Mouse (Mus musculus) forebrain, embryonic 13.5 days (tissue): Measurements from ENCODE around the gene Anapc15-ps. TPM values are rescaled to one million over a fixed set of nuclear protein-coding genes. Genes with fewer than 3 reads are reported as not detected.

Source experiments
- ATAC-seq: fragments of 200-750 bp; cut with Nextera tagmentation; 2 replicates; pipeline ENCODE4 v1.8.0; 2017
- H3K27ac ChIP-seq: fragments of 300-500 bp; sonication (generic); 2 replicates; pipeline ENCODE4 v1.5.1; 2015; ENCODE audit warnings: inconsistent platforms, mild to moderate bottlenecking, moderate library complexity
- H3K27me3 ChIP-seq: fragments of 300-500 bp; sonication (generic); 2 replicates; pipeline ENCODE4 v1.6.1; 2015; ENCODE audit warnings: mild to moderate bottlenecking, inconsistent platforms
- H3K36me3 ChIP-seq: fragments of 300-500 bp; sonication (generic); 2 replicates; pipeline ENCODE4 v1.6.1; 2015; ENCODE audit warnings: mild to moderate bottlenecking, inconsistent platforms; ENCODE audit not compliant: poor library complexity, severe bottlenecking
- H3K4me1 ChIP-seq: fragments of 300-500 bp; sonication (generic); 2 replicates; pipeline ENCODE4 v1.6.1; 2015; ENCODE audit warnings: inconsistent platforms
- H3K4me2 ChIP-seq: fragments of 300-500 bp; sonication (generic); 2 replicates; pipeline ENCODE4 v1.6.1; 2015; ENCODE audit warnings: inconsistent platforms, mild to moderate bottlenecking, moderate library complexity
- H3K4me3 ChIP-seq: fragments of 300-500 bp; sonication (generic); 2 replicates; pipeline ENCODE4 v1.5.1; 2015; ENCODE audit warnings: mild to moderate bottlenecking, inconsistent platforms
- H3K9ac ChIP-seq: fragments of 300-500 bp; sonication (generic); 2 replicates; pipeline ENCODE4 v1.6.1; 2015; ENCODE audit warnings: mild to moderate bottlenecking, inconsistent platforms
- H3K9me3 ChIP-seq: fragments of 300-500 bp; sonication (generic); replicated peaks from 2 replicates; pipeline ENCODE4 v1.6.1; 2016; ENCODE audit warnings: inconsistent platforms
- WGBS: fragments of 180-500 bp; shearing (Covaris S2); methylation state at CpG from one replicate; pipeline ENCODE4 v1.1.7; 2015; 5-methylcytosine and 5-hydroxymethylcytosine counted together
- polyA plus RNA-seq: library from polyadenylated mRNA; unstranded; fragments of >200 nt; fragmentation: Nextera tagmentation; extraction: Ambion mirVana; gene quantifications from 2 replicates; pipeline ENCODE4 v1.2.1, GENCODE M21; 2015

Anapc15-ps gene
- polyA plus RNA-seq, 1 experiment from 2014 or later: not detected

DNA sequence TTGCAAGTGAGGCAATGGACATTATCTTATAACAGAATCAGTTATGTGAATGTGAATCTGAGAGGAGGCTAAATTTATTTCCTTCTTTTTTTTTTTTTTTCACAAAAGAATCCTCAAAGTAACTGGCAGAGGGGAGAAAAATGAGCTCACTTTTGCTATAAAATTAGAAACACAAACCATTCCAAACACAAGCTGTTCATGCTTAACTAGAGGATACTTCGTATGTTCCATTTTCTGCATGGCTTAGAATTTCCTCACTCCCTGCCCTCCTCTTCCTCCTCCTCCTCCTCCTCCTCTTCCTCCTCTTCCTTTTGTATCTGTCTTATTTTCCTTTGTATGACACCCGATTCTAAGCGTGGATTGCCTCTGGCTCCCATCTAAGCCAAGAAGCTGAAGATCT lies 32.5 kb upstream of the Anapc15-ps start:
- Histone ChIP-seq H3K4me3 (no peak overlapping the region), H3K27me3 (no peaks in the 10 kb centered on the region), H3K9me3 (no peaks in the 10 kb centered on the region), H3K4me1 (peaks cover 6% of the 10 kb centered on the region), H3K27ac (no peak overlapping the region), H3K36me3 (no peaks in the 10 kb centered on the region), H3K9ac (no peak overlapping the region), H3K4me2 (no peak overlapping the region)
- ATAC-seq: no peak
- 91% methylated on average over 3 of the region's 3 CpGs for WGBS

DNA sequence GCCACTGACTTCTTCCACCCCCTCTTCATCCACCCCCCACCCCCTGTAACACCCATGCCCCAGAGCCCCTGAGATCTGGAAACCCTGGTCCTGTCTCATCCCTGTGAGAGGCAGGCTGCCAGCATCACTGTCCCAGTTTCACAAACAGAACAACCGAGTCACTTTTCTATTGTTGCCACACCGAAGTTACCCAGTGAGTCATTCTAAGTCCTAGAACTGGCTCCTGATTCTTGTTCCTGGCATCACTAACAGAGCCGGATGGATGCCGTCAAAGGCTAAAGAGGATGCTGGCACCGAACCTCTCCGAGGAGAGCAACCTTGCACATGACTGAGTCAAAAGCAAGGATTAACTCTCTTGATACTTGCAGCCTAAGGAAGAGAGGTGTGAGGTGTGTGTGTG lies 31.6 kb upstream of the Anapc15-ps start:
- H3K36me3 ChIP-seq: no peaks in the 10 kb centered on the region
- no peaks in the 10 kb centered on the region for H3K27me3 ChIP-seq
- H3K27ac ChIP-seq: no peak overlapping the region
- no peaks in the 10 kb centered on the region for H3K4me1 ChIP-seq
- no peak overlapping the region for H3K4me2 ChIP-seq
- no peaks in the 10 kb centered on the region for H3K9me3 ChIP-seq
- WGBS: 92% methylated on average over 6 of the region's 6 CpGs
- no peak overlapping the region for H3K4me3 ChIP-seq
- H3K9ac ChIP-seq: no peak overlapping the region
- no peak for ATAC-seq

- 89% methylated on average over 5 of the region's 5 CpGs for WGBS
- Histone ChIP-seq H3K4me3 (no peak overlapping the region), H3K27ac (no peak overlapping the region), H3K9me3 (no peaks in the 10 kb centered on the region), H3K4me2 (no peak overlapping the region), H3K36me3 (no peaks in the 10 kb centered on the region), H3K4me1 (no peaks in the 10 kb centered on the region), H3K27me3 (no peaks in the 10 kb centered on the region), H3K9ac (no peak overlapping the region)
- ATAC-seq: no peak
These were observed 30.5 kb upstream of the Anapc15-ps start for GRCm38 (mm10) chr10:95703730-95704129.

GRCm38 (mm10) chr10:95700422-95700821 lies 27.2 kb upstream of the Anapc15-ps start:
- H3K27me3 ChIP-seq: no peaks in the 10 kb centered on the region
- no peak overlapping the region for H3K4me2 ChIP-seq
- H3K4me1 ChIP-seq: no peaks in the 10 kb centered on the region
- 44% methylated on average over 4 of the region's 4 CpGs for WGBS
- H3K9ac ChIP-seq: no peak overlapping the region
- ATAC-seq: no peak
- no peaks in the 10 kb centered on the region for H3K9me3 ChIP-seq
- H3K36me3 ChIP-seq: no peaks in the 10 kb centered on the region
- no peak overlapping the region for H3K4me3 ChIP-seq
- no peak overlapping the region for H3K27ac ChIP-seq

DNA sequence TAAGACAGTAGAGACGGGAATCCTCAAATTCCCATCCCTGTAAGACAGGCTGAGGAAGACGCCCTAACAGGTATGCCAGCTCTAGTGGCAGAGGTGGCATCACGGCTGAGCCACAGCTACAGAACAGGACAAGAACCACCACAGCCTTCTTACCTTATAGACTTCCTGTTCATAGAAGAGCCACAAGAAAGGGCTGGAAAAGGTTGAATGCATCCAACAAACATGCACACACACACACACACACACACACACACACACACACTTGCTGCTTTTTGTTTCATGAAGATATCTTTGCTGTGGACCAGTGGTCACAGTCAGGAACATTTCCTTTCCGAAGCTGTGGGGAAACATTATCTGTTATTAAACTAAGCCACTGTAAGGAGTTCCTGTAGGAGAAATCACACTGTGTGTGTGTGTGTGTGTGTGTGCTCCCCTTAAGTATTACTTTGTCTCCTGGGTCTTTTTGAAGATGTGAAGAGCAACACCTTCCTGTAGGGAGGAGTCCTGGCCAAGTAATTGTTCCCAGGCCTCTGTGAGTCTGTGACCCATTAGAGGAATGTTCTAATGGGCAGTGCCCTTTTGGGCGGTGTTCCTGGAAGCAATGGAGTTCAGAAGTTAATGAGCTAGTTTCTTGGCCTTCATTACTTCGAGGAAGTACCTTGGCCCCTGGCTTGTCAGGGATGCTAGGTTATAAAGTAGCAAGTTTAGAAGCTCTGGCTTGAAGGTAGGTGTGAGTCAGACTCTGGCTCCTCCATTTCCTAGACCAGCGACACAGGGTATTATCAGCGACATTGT lies 25.9 kb upstream of the Anapc15-ps start:
- H3K4me2 ChIP-seq: no peak overlapping the region
- no peak overlapping the region for H3K9ac ChIP-seq
- 0 out of 2 replicates have a peak, but pooled peaks cover 5% of the 10 kb centered on the region for H3K4me1 ChIP-seq
- H3K36me3 ChIP-seq: no peaks in the 10 kb centered on the region
- 92% methylated on average over 8 of the region's 8 CpGs for WGBS
- H3K9me3 ChIP-seq: no peaks in the 10 kb centered on the region
- H3K27ac ChIP-seq: no peak overlapping the region
- H3K27me3 ChIP-seq: no peaks in the 10 kb centered on the region
- ATAC-seq: no peak
- H3K4me3 ChIP-seq: no peak overlapping the region

GRCm38 (mm10) chr10:95696253-95696641 lies 23.0 kb upstream of the Anapc15-ps start:
- ATAC-seq: no peak
- H3K27ac ChIP-seq: no peak overlapping the region
- 41% methylated on average over 3 of the region's 3 CpGs for WGBS

DNA sequence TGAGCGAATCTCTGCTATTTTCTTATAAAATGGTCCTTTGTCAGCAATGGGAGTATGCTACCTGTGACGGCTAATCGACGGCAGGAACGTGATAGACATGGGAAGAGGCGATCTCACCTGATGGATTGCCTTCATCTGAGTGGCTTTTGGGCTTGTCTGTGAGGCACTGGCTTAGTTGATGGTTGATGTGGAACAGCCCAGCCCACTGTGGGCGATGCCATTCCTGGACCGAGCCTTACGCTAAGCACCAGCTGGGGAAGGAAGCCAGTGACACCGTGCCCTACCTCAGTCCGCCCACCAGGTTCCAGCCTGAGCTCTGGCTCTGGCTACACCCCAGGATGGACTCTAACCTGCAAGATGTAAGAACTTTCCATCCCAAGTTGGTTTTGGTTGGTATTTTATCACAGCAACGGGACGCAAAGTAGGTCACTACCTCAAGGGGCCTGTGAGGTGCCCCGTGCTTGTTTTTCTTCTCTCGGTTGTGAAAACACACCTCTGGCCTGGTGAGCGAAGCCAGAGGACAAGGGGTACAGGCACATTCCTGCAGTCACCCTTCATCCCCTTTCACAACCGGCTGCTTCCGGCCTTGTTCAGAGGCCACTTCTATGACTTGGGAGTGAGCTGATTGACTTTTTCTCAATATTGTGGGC lies 22.5 kb upstream of the Anapc15-ps start:
- Histone ChIP-seq H3K4me3 (no peak overlapping the region), H3K9ac (no peak overlapping the region), H3K4me2 (no peak overlapping the region), H3K27ac (no peak overlapping the region), H3K27me3 (no peaks in the 10 kb centered on the region), H3K36me3 (no peaks in the 10 kb centered on the region), H3K4me1 (0 out of 2 replicates have a peak, but pooled peaks cover 5% of the 10 kb centered on the region), H3K9me3 (no peaks in the 10 kb centered on the region)
- no peak for ATAC-seq
- 89% methylated on average over 18 of the region's 18 CpGs for WGBS

More at GRCm38 (mm10) chr10:95696253-95696641, 23.0 kb upstream of the Anapc15-ps start:
- no peaks in the 10 kb centered on the region for H3K36me3 ChIP-seq
- H3K27me3 ChIP-seq: no peaks in the 10 kb centered on the region
- H3K4me2 ChIP-seq: no peak overlapping the region
- no peaks in the 10 kb centered on the region for H3K9me3 ChIP-seq
- 0 out of 2 replicates have a peak, but pooled peaks cover 5% of the 10 kb centered on the region for H3K4me1 ChIP-seq
- H3K4me3 ChIP-seq: no peak overlapping the region
- no peak overlapping the region for H3K9ac ChIP-seq

DNA sequence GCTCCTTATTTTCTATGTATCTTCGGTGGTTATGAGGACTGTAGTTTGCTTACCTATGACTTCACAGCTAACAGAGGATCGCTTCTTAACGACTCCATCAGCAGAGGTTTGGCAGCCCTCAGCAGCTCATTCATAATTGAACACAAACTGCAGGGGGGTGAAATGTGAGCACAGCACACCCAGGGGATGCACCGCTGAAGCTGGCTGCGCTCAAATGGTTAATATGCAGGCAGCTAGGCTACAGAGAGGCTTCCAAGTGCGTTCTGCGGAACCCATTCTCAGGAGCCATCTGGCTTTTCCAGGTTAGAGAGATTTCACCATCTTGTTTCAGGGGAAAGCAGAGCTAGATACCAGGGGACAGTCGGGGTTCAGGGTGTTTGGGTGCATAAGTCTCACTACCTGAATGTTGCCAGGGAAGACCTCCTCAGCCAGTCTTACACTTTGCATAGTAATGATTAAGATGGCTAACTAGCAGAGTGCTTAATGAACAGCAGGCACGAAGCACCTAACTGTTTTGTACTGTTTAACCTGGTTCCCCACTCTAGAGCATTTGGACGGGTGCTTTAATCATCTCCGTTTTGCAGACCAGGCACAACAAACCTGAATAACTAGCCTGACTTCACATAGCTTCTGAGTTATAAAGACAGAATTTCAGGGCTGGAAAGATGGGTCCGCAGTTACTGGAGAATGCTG lies 21.5 kb upstream of the Anapc15-ps start:
- Histone ChIP-seq H3K36me3 (no peaks in the 10 kb centered on the region), H3K9ac (no peak overlapping the region), H3K27me3 (no peaks in the 10 kb centered on the region), H3K9me3 (no peaks in the 10 kb centered on the region), H3K4me2 (no peak overlapping the region), H3K27ac (no peak overlapping the region), H3K4me3 (no peak overlapping the region), H3K4me1 (0 out of 2 replicates have a peak, but pooled peaks cover 5% of the 10 kb centered on the region)
- ATAC-seq: no peak; the same call in 1 of the 2 replicates
- WGBS: 60% methylated on average over 12 of the region's 12 CpGs

DNA sequence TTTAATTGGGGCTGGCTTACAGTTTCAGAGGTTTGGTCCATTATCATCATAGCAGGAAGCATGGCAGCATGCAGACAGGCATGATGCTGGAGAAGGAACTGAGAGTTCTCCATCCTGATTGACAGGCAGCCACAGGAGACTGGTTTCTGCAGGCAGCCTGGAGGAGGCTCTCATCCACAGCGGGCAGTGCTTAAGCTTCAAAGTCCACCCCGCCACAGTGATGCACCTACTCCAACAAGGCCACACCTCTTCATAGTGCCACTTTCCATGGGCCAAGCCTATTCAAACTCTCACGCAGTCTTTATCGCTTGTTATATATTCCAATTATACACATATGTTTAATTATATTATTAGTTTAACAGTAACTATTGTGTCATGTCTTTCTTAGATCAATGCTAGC lies 18.1 kb upstream of the Anapc15-ps start:
- ATAC-seq: no peak

GRCm38 (mm10) chr10:95689833-95690232 lies 16.6 kb upstream of the Anapc15-ps start:
- ATAC-seq: no peak
- WGBS: 85% methylated on average over 1 of the region's 1 CpGs
- H3K27me3 ChIP-seq: no peaks in the 10 kb centered on the region
- H3K36me3 ChIP-seq: no peaks in the 10 kb centered on the region
- no peak overlapping the region for H3K4me2 ChIP-seq
- H3K4me1 ChIP-seq: 0 out of 2 replicates have a peak, but pooled peaks cover 9% of the 10 kb centered on the region
- no peak overlapping the region for H3K9ac ChIP-seq
- H3K27ac ChIP-seq: no peak overlapping the region
- no peak overlapping the region for H3K4me3 ChIP-seq
- no peaks in the 10 kb centered on the region for H3K9me3 ChIP-seq

More for the DNA sequence above, 18.1 kb upstream of the Anapc15-ps start:
- 90% methylated on average over 4 of the region's 4 CpGs for WGBS
- no peak overlapping the region for H3K27ac ChIP-seq
- no peak overlapping the region for H3K4me2 ChIP-seq
- H3K9me3 ChIP-seq: no peaks in the 10 kb centered on the region
- H3K4me3 ChIP-seq: no peak overlapping the region
- H3K4me1 ChIP-seq: 0 out of 2 replicates have a peak, but pooled peaks cover 5% of the 10 kb centered on the region
- H3K9ac ChIP-seq: no peak overlapping the region
- no peaks in the 10 kb centered on the region for H3K27me3 ChIP-seq
- H3K36me3 ChIP-seq: no peaks in the 10 kb centered on the region

DNA sequence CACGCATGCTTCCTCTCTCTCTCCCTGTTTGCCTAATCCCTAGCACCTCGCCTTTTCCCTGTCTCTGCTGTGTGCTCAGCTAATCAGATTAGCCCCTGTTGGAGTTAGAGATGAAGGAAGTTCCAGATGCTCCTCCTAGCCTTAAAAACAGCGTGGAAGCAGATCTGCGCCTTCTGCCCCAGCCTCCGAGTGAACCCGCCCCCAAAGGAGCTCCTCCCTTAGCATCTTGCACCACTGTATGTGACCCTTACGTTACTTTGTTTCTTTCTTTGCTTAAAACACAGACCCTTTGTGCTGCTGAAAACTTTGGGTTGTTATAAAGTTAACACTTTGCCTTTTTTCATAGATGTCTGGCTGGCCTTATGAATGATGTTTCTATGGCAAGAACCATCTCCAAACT lies 15.8 kb upstream of the Anapc15-ps start:
- Histone ChIP-seq H3K4me1 (0 out of 2 replicates have a peak, but pooled peaks cover 6% of the 10 kb centered on the region), H3K9ac (no peak overlapping the region), H3K27ac (no peak overlapping the region), H3K27me3 (no peaks in the 10 kb centered on the region), H3K4me2 (no peak overlapping the region), H3K9me3 (no peaks in the 10 kb centered on the region), H3K36me3 (no peaks in the 10 kb centered on the region), H3K4me3 (no peak overlapping the region)
- WGBS: 73% methylated on average over 7 of the region's 7 CpGs
- ATAC-seq: no peak

DNA sequence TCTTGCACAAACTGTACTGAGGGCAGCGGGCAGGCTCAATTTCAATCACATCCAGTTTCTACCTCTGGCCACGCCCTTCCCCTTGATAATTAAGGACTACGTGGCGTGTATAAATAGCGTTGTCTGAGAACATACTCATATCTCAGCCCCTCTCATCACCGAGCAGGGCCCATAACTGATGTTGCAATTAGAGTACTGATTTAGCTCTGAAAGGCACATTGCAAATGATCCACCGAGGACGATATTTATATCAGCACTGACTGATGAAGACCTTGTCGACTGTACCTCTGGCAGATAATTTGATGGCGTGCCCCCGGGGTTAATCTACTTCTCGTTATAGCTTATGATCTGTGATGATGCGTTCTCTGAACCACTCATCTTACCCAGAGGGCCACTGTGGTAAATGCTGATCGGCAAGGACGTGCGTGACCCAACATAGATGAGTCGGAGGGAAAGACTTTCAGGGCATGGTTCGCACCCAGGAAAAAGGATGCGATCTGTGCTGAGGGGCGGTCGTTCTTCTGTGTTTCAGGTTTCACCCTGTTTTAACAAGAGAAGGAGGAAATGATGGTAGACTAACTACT lies 14.4 kb upstream of the Anapc15-ps start:
- ATAC-seq: no peak
- Histone ChIP-seq H3K27me3 (no peaks in the 10 kb centered on the region), H3K4me3 (no peak overlapping the region), H3K27ac (no peak overlapping the region), H3K4me1 (0 out of 2 replicates have a peak, but pooled peaks cover 6% of the 10 kb centered on the region), H3K9ac (no peak overlapping the region), H3K4me2 (no peak overlapping the region), H3K36me3 (no peaks in the 10 kb centered on the region), H3K9me3 (no peaks in the 10 kb centered on the region)
- 85% methylated on average over 21 of the region's 21 CpGs for WGBS
